Mouse (Mus musculus) limb, embryonic 15.5 days (tissue): ENCODE results near the gene Cacna1c. TPM values are rescaled to one million over a fixed set of nuclear protein-coding genes. Genes with fewer than 3 reads are reported as not detected.
A peak's percentile ranks its signal among the peaks of the same experiment; 100 is the strongest.
"Not testable (repeated sequence)": the region's sequence is repeated elsewhere in the genome, so short reads cannot be mapped to it uniquely, and the experiment has no call there.

Experiments
- ATAC-seq: fragments of 200-750 bp; cut with Nextera tagmentation; 2 replicates; pipeline ENCODE4 v1.8.0; 2017; ENCODE audit warnings: low read depth, moderate TSS enrichment; ENCODE audit not compliant: insufficient number of reproducible peaks, low FRiP score, low TSS enrichment
- H3K27ac ChIP-seq: fragments of 300-500 bp; sonication (generic); 2 replicates; pipeline ENCODE4 v1.5.1; 2015; ENCODE audit warnings: moderate library complexity, mild to moderate bottlenecking, inconsistent platforms
- H3K27me3 ChIP-seq: fragments of 300-500 bp; sonication (generic); 2 replicates; pipeline ENCODE4 v1.6.1; 2015; ENCODE audit warnings: inconsistent platforms
- H3K36me3 ChIP-seq: fragments of 300-500 bp; sonication (generic); 2 replicates; pipeline ENCODE4 v1.6.1; 2015; ENCODE audit warnings: inconsistent platforms
- H3K4me1 ChIP-seq: fragments of 300-500 bp; sonication (generic); 2 replicates; pipeline ENCODE4 v1.6.1; 2015; ENCODE audit warnings: inconsistent platforms
- H3K4me2 ChIP-seq: fragments of 300-500 bp; sonication (generic); 2 replicates; pipeline ENCODE4 v1.6.1; 2015; ENCODE audit warnings: mild to moderate bottlenecking, inconsistent platforms
- H3K4me3 ChIP-seq: fragments of 300-500 bp; sonication (generic); 2 replicates; pipeline ENCODE4 v1.5.1; 2015; ENCODE audit warnings: mild to moderate bottlenecking, inconsistent platforms
- H3K9ac ChIP-seq: fragments of 300-500 bp; sonication (generic); 2 replicates; pipeline ENCODE4 v1.6.1; 2015; ENCODE audit warnings: inconsistent platforms
- H3K9me3 ChIP-seq: fragments of 300-500 bp; sonication (generic); 2 replicates; pipeline ENCODE4 v1.6.1; 2016; ENCODE audit warnings: inconsistent platforms
- WGBS: fragments of 180-500 bp; shearing (Covaris S2); methylation state at CpG from one replicate; pipeline ENCODE4 v1.1.7; 2015; 5-methylcytosine and 5-hydroxymethylcytosine counted together
- polyA plus RNA-seq: library from polyadenylated mRNA; unstranded; fragments of >200 nt; fragmentation: Nextera tagmentation; extraction: Ambion mirVana; gene quantifications from 2 replicates; pipeline ENCODE4 v1.2.1, GENCODE M21; 2015

Gene Cacna1c
- polyA plus RNA-seq, 1 experiment from 2014 or later, result 6.2 TPM

- no peak overlapping the region for H3K27ac ChIP-seq
- H3K4me3 ChIP-seq, result no peak overlapping the region
- H3K4me1 ChIP-seq, result 0 out of 2 replicates have a peak, but pooled peaks cover 6% of the 10 kb centered on the region
- no peak overlapping the region for H3K4me2 ChIP-seq
- H3K9ac ChIP-seq, result no peak overlapping the region
- no peaks in the 10 kb centered on the region for H3K9me3 ChIP-seq
- no peak for ATAC-seq
- WGBS, result 78% methylated on average over 6 of the region's 6 CpGs
- H3K36me3 ChIP-seq, result no peaks in the 10 kb centered on the region
- H3K27me3 ChIP-seq, result no peaks in the 10 kb centered on the region
Measured at GRCm38 (mm10) chr6:119225731-119226130, 29.5 kb upstream of the Cacna1c start.

- Histone ChIP-seq H3K9me3 (no peaks in the 10 kb centered on the region), H3K4me3 (no peak overlapping the region), H3K4me1 (0 out of 2 replicates have a peak, but pooled peaks cover 6% of the 10 kb centered on the region), H3K36me3 (no peaks in the 10 kb centered on the region), H3K27me3 (no peaks in the 10 kb centered on the region), H3K9ac (no peak overlapping the region), H3K4me2 (no peak overlapping the region), H3K27ac (no peak overlapping the region)
- no peak for ATAC-seq
- 69% methylated on average over 12 of the region's 12 CpGs for WGBS
Measured at GRCm38 (mm10) chr6:119225226-119225625, 29.0 kb upstream of the Cacna1c start.

GRCm38 (mm10) chr6:119224451-119225195, 28.4 kb upstream of the Cacna1c start:
- no peak overlapping the region for H3K4me3 ChIP-seq
- H3K4me2 ChIP-seq, result no peak overlapping the region
- no peak overlapping the region for H3K9ac ChIP-seq
- no peaks in the 10 kb centered on the region for H3K27me3 ChIP-seq
- ATAC-seq, result no peak
- no peak overlapping the region for H3K27ac ChIP-seq
- no peaks in the 10 kb centered on the region for H3K9me3 ChIP-seq
- H3K4me1 ChIP-seq, result 0 out of 2 replicates have a peak, but pooled peaks cover 6% of the 10 kb centered on the region
- peaks cover 3% of the 10 kb centered on the region; the same call in 1 of the 2 replicates for H3K36me3 ChIP-seq
- whole genome bisulfite sequencing, result 55% methylated on average over 13 of the region's 13 CpGs

- H3K9ac ChIP-seq, result no peak overlapping the region
- H3K4me3 ChIP-seq, result no peak overlapping the region
- no peaks in the 10 kb centered on the region for H3K27me3 ChIP-seq
- H3K4me1 ChIP-seq, result 0 out of 2 replicates have a peak, but pooled peaks cover 6% of the 10 kb centered on the region
- 50% methylated on average over 10 of the region's 10 CpGs for WGBS
- no peak for ATAC-seq
- H3K27ac ChIP-seq, result no peak overlapping the region
- H3K9me3 ChIP-seq, result no peaks in the 10 kb centered on the region
- no peak overlapping the region for H3K4me2 ChIP-seq
- H3K36me3 ChIP-seq, result peaks cover 22% of the 10 kb centered on the region
Measured at GRCm38 (mm10) chr6:119220297-119220696, 24.1 kb upstream of the Cacna1c start.

GRCm38 (mm10) chr6:119219237-119219870, 23.1 kb upstream of the Cacna1c start:
- H3K4me2 ChIP-seq, result no peak overlapping the region
- H3K36me3 ChIP-seq, result peaks cover 32% of the 10 kb centered on the region
- no peak overlapping the region for H3K4me3 ChIP-seq
- no peak overlapping the region for H3K27ac ChIP-seq
- WGBS, result 85% methylated on average over 15 of the region's 15 CpGs
- peak; percentile 17; the same call in 1 of the 2 replicates for ATAC-seq
- H3K27me3 ChIP-seq, result no peaks in the 10 kb centered on the region
- no peak overlapping the region for H3K9ac ChIP-seq
- H3K4me1 ChIP-seq, result peaks cover 5% of the 10 kb centered on the region; the same call in 1 of the 2 replicates
- H3K9me3 ChIP-seq, result no peaks in the 10 kb centered on the region

- no peak overlapping the region for H3K4me2 ChIP-seq
- no peak overlapping the region for H3K4me3 ChIP-seq
- no peak overlapping the region for H3K9ac ChIP-seq
- peaks cover 34% of the 10 kb centered on the region for H3K36me3 ChIP-seq
- no peak overlapping the region for H3K27ac ChIP-seq
- no peaks in the 10 kb centered on the region for H3K27me3 ChIP-seq
- WGBS, result 90% methylated on average over 5 of the region's 5 CpGs
- ATAC-seq, result no peak
- H3K4me1 ChIP-seq, result peaks cover 5% of the 10 kb centered on the region; the same call in 1 of the 2 replicates
- no peaks in the 10 kb centered on the region for H3K9me3 ChIP-seq
Measured at GRCm38 (mm10) chr6:119218591-119218990, 22.4 kb upstream of the Cacna1c start.

GRCm38 (mm10) chr6:119217661-119218060, 21.4 kb upstream of the Cacna1c start:
- H3K4me2 ChIP-seq, result no peak overlapping the region
- peaks cover 5% of the 10 kb centered on the region; the same call in 1 of the 2 replicates for H3K4me1 ChIP-seq
- no peak overlapping the region for H3K27ac ChIP-seq
- H3K36me3 ChIP-seq, result peaks cover 38% of the 10 kb centered on the region
- H3K9me3 ChIP-seq, result no peaks in the 10 kb centered on the region
- H3K9ac ChIP-seq, result no peak overlapping the region
- no peak for ATAC-seq
- H3K27me3 ChIP-seq, result no peaks in the 10 kb centered on the region
- WGBS, result 63% methylated on average over 4 of the region's 4 CpGs
- no peak overlapping the region for H3K4me3 ChIP-seq

- Histone ChIP-seq H3K4me2 (no peak overlapping the region), H3K4me3 (no peak overlapping the region), H3K4me1 (peaks cover 5% of the 10 kb centered on the region; the same call in 1 of the 2 replicates), H3K27ac (no peak overlapping the region), H3K9ac (no peak overlapping the region), H3K9me3 (no peaks in the 10 kb centered on the region), H3K27me3 (no peaks in the 10 kb centered on the region), H3K36me3 (peaks cover 40% of the 10 kb centered on the region)
- ATAC-seq, result no peak
- 85% methylated on average over 10 of the region's 10 CpGs for WGBS
Measured at GRCm38 (mm10) chr6:119215040-119215613, 18.9 kb upstream of the Cacna1c start.

GRCm38 (mm10) chr6:119214190-119214589, 18.0 kb upstream of the Cacna1c start:
- WGBS, result 63% methylated on average over 6 of the region's 6 CpGs
- Histone ChIP-seq H3K9ac (no peak overlapping the region), H3K27ac (no peak overlapping the region), H3K4me1 (peaks cover 5% of the 10 kb centered on the region; the same call in 1 of the 2 replicates), H3K4me2 (no peak overlapping the region), H3K4me3 (no peak overlapping the region), H3K27me3 (no peaks in the 10 kb centered on the region), H3K9me3 (no peaks in the 10 kb centered on the region), H3K36me3 (peaks cover 33% of the 10 kb centered on the region)
- no peak for ATAC-seq

- H3K36me3 ChIP-seq, result peaks cover 31% of the 10 kb centered on the region
- H3K27ac ChIP-seq, result no peak overlapping the region
- 86% methylated on average over 5 of the region's 5 CpGs for WGBS
- H3K4me3 ChIP-seq, result no peak overlapping the region
- no peak for ATAC-seq
- H3K9ac ChIP-seq, result no peak overlapping the region
- no peak overlapping the region for H3K4me2 ChIP-seq
- H3K4me1 ChIP-seq, result peaks cover 5% of the 10 kb centered on the region; the same call in 1 of the 2 replicates
- H3K27me3 ChIP-seq, result no peaks in the 10 kb centered on the region
- H3K9me3 ChIP-seq, result no peaks in the 10 kb centered on the region
Measured at GRCm38 (mm10) chr6:119213375-119213774, 17.2 kb upstream of the Cacna1c start.

GRCm38 (mm10) chr6:119206006-119206405, 9.8 kb upstream of the Cacna1c start:
- not testable (repeated sequence) for H3K4me1 ChIP-seq, H3K27ac ChIP-seq, ATAC-seq, H3K4me3 ChIP-seq, H3K4me2 ChIP-seq, H3K9ac ChIP-seq, H3K27me3 ChIP-seq, H3K9me3 ChIP-seq, H3K36me3 ChIP-seq
- 93% methylated on average over 7 of the region's 7 CpGs for WGBS

GRCm38 (mm10) chr6:119204915-119205314, 8.7 kb upstream of the Cacna1c start:
- Histone ChIP-seq H3K4me1 (no peaks in the 10 kb centered on the region), H3K27ac (no peak overlapping the region), H3K36me3 (peaks cover 11% of the 10 kb centered on the region; the same call in 1 of the 2 replicates), H3K4me2 (no peak overlapping the region), H3K9ac (no peak overlapping the region), H3K9me3 (no peaks in the 10 kb centered on the region), H3K4me3 (no peak overlapping the region), H3K27me3 (no peaks in the 10 kb centered on the region)
- no peak for ATAC-seq
- WGBS, result 76% methylated on average over 3 of the region's 3 CpGs
